Mouse (Mus musculus): ENCODE data around the gene Hist1h3b. TPM values are rescaled to one million over a fixed set of nuclear protein-coding genes. Genes with fewer than 3 reads are reported as not detected.

Hist1h3b gene
- total RNA-seq, 2 experiments from 2014 or later = 221 to 266 TPM

DNA sequence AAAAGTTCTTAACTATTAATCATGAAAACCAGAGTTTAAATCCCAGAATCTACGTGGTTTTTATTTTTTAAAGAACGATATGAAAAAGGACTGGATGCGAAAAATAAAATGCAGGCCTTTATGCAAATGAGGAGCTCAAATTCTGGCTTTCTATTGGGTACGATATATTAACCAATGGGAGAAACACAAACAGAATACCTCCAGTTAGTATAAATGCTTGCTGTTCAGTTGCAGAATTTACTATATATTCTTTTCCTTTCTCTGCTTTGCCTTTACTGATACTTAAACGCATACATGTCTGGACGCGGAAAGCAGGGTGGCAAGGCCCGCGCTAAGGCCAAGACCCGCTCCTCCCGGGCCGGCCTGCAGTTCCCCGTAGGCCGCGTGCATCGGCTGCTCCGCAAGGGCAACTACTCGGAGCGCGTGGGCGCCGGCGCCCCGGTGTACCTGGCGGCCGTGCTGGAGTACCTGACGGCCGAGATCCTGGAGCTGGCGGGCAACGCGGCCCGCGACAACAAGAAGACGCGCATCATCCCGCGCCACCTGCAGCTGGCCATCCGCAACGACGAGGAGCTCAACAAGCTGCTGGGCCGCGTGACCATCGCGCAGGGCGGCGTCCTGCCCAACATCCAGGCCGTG, 1.1 kb upstream of the Hist1h3b start, which contains the start of gene Hist1h2ab:
Hist1h2ab (plus strand) TSS at position 288 of the 639 bp plus-strand sequence.
- intact Hi-C loops (cut with DNase I) = loop anchor here (10.0 kb wide), 1 partner anchor 1996 kb away; the partner anchor contains the start of genes Hist1h2ak, Hist1h2bn and Hist1h4k
- DNase-seq = peak; percentile 59 to 69

GRCm38 (mm10) chr13:23751478-23751956, 550 bp upstream of the Hist1h3b start:
- intact Hi-C loops (cut with DNase I) = loop anchor here (10.0 kb wide), 1 partner anchor 1997 kb away; the partner anchor contains the start of genes Hist1h2ak, Hist1h2bn and Hist1h4k
- DNase-seq = no peak

DNA sequence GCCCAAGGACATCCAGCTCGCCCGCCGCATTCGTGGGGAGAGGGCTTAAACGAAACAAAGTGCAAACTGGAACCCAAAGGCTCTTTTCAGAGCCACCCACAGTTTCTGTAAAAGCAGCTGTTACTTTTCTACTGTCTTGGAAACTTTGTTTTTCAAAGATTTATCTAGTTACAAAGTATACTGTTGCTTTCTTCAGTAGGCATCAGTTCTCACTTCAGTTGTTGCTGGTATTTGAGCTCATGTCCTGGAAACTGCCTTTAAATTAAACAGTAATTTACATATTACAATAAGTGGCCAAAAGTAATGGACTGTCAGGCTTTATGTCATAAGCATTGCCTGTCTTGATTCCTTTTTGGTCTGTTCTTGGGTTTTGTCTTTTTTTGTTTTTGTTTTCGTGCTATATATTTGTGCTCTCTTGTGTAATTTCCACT, 690 bp downstream of the Hist1h3b start:
- no peak for DNase-seq
- intact Hi-C loops (cut with DNase I) = loop anchor here (10.0 kb wide), 1 partner anchor 1998 kb away; the partner anchor contains the start of genes Hist1h2ak, Hist1h2bn and Hist1h4k

DNA sequence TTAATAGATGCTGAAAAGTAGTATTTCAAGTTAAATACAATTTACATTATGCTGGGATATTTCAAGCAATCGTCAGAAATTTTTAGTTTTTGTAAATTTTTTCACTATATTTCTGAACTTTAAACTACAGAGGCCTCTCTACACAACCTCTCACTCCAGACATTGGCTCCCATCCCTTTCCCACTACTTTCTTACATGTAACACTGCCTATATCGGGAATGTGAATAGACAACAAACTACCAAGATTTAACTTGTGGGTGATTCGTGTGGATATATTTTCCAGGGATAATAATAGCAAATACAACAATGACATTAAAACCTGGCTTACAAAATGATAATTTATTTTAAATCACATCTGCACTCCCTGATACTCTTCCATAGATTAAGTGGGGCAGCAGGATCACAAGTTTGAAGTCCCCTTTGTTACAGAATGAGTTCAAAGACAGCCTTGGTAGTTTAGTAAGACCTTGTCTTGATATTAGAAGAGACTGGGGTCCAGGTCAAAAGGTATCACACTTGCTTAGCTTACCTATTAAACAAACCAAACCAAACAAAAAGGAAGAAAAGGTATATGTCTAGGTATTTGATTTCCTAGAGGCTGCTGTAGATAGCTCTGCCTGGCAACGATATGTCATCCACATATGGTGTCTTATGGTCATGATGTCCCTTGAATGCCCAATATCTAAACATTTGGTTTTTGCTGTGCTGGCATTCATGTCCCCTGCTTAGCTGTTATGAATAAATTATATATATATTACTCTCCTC, 1.4 kb downstream of the Hist1h3b start:
- DNase-seq = no peak
- intact Hi-C loops (cut with DNase I) = loop anchor here (10.0 kb wide), 1 partner anchor 1999 kb away; the partner anchor contains the start of genes Hist1h2ak, Hist1h2bn and Hist1h4k

DNA sequence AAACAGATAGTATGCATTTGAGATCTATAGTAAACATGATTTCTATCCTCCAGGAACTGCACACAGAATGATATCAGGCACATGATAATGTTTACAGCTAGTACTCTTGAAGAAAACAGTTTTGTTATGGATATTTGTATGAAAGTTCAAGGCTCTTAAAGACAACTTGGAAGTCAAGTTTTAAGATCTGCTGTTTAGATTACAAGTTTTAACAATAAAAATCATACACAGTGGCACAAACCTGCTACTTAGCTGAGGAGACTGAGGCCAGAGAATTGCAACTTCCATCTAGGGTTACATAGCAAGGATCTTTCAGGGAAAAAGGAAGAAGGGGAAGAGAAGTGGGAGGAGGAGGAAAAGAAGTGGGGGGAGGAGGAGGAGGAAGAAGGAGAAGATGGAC, 2.9 kb downstream of the Hist1h3b start:
- intact Hi-C loops (cut with DNase I) = loop anchor here (5.0 to 10.0 kb wide), 2 partner anchors 1718 to 2000 kb away; partner anchors contain the start of genes Hist1h2ah, Hist1h2ak, Hist1h2bk and Hist1h2bn
- no peak for DNase-seq

- DNase-seq = peak; percentile 88 to 89
- intact Hi-C loops (cut with DNase I) = loop anchor here (5.0 to 10.0 kb wide), 2 partner anchors 1719 to 2002 kb away; partner anchors contain the start of genes Hist1h2ah, Hist1h2ak, Hist1h2bk and Hist1h2bn
These were observed 4.7 kb downstream of the Hist1h3b start, which contains the start of gene Hist1h4b for GRCm38 (mm10) chr13:23756790-23757189. Gene Hist1h4b, plus strand, starts transcription at chr13:23757013.

- no peak for DNase-seq
- intact Hi-C loops (cut with DNase I) = loop anchor here (5.0 to 10.0 kb wide), 2 partner anchors 1720 to 2002 kb away; partner anchors contain the start of genes Hist1h2ah, Hist1h2ak, Hist1h2bk and Hist1h2bn
These were observed 5.2 kb downstream of the Hist1h3b start for GRCm38 (mm10) chr13:23757211-23757773.

- intact Hi-C loops (cut with DNase I) = loop anchor here (5.0 to 10.0 kb wide), 2 partner anchors 1721 to 2003 kb away; partner anchors contain the start of genes Hist1h2ah, Hist1h2ak, Hist1h2bk and Hist1h2bn
- DNase-seq = no peak
These were observed 5.9 kb downstream of the Hist1h3b start for GRCm38 (mm10) chr13:23757921-23758320.

- DNase-seq = no peak
- intact Hi-C loops (cut with DNase I) = loop anchor here (5.0 to 10.0 kb wide), 2 partner anchors 1722 to 2005 kb away; partner anchors contain the start of genes Hist1h2ah, Hist1h2ak, Hist1h2bk and Hist1h2bn
These were observed 7.2 kb downstream of the Hist1h3b start for GRCm38 (mm10) chr13:23759251-23759771.

GRCm38 (mm10) chr13:23759916-23760239, 7.8 kb downstream of the Hist1h3b start:
- no peak for DNase-seq
- intact Hi-C loops (cut with DNase I) = loop anchor here (5.0 to 10.0 kb wide), 3 partner anchors 1708 to 2005 kb away; partner anchors contain the start of genes Hist1h2ah, Hist1h2ak, Hist1h2bk and Hist1h2bn

DNA sequence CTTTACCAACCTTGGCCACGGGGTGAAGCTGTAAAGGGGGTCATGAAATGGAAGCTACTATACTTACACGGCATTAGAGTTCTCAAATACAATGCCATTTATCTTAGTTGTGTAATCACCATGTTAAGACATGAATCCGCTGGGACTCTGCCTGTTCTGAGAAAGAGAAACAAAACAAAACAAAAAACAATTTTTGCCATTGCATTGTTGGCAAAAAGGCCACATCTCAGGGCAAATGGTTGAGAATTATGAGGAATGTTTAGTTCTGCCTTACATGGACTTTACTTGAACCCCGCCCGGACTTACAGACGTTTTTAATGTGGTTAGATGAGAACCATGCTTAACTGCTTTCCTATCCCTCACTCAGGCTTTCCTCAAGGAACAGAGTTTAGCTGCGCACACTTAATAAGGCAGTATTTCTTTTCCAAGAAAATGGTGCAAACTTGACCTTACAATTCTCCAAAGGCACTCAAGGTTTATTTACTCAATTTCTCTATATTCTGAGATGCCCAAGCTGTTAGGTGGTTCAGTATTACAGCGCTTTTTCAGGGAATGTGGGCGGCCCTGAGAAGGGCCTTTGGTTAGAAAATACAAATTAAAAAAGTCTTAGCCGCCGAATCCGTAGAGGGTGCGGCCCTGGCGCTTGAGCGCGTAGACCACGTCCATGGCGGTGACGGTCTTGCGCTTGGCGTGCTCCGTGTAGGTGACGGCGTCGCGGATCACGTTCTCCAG, 8.3 kb downstream of the Hist1h3b start:
- no peak for DNase-seq
- intact Hi-C loops (cut with DNase I) = loop anchor here (5.0 kb wide), 1 partner anchor 1708 kb away; no protein-coding TSS in a partner anchor

DNA sequence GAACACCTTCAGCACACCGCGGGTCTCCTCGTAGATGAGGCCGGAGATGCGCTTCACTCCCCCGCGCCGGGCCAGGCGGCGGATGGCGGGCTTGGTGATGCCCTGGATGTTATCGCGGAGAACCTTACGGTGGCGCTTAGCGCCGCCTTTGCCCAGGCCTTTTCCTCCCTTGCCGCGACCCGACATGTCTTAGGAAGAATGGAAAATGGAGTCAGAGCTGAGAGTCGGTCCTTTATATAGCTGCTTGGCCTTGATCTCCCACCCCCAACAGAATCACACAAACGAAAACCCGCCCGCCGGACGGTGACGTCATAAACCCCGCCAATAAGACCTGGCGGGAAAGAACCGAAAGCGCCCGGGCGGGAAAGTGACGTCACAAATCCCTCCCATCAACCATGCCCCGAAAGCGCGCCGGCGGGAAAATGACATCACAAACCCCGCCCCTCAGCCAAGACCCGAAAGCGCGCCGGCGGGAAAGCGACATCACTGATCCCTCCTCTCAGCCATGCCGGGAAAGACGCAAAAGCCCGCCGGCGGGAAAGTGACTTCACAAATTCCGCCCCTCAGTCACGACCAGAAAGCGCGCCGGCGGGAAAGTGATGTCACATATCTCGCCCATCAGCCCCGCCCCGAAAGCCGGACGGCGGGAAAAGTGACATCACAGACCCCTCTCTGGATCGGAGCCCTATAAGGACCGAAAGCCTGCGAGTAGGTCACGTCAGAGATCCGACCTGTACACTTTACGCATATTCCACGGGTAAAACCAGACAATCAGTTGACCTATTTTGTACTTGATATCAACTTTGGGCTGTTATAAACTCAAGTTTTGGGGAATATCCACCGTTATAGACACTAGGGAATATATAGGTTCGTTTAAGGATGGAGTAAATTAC, 9.2 kb downstream of the Hist1h3b start, which contains the start of gene Hist1h4a:
Hist1h4a (minus strand) TSS at position 259 of the 893 bp plus-strand sequence.
- intact Hi-C loops (cut with DNase I) = loop anchor here (5.0 kb wide), 1 partner anchor 1709 kb away; no protein-coding TSS in a partner anchor
- peak; percentile 98 to 99 for DNase-seq

DNA sequence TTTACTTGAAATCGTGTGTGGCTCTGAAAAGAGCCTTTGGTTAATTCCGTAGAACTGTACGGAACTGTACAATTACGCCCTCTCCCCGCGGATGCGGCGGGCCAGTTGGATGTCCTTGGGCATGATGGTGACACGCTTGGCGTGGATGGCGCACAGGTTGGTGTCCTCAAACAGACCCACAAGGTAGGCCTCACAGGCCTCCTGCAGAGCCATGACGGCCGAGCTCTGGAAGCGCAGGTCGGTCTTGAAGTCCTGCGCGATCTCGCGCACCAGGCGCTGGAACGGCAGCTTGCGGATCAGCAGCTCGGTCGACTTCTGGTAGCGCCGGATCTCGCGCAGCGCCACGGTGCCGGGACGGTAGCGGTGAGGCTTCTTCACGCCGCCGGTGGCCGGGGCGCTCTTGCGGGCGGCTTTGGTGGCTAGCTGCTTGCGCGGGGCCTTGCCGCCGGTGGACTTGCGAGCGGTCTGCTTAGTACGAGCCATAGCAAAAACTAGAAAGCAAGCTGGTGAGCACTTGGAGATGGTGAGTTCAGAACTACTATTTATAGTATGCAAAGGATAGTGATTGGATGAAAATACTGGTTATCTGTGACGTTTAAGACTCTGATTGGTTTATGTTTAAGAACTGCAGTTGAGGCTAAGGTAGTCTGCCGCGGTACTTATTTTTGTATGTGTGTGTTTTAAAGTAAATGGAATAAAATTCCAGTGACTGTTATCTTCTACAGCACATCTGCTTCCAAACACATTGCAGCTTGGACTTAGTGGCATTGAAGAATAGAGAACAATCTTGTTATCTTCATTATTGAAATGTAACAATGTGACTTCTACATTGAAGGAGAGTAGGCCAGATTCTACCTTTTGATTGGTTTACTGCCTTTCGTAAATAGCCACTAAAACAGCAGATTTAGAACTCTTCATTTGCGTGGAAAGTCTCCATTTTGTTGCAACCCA, 10.1 kb downstream of the Hist1h3b start, which contains the start of gene Hist1h3a:
Hist1h3a (minus strand) TSS at position 516 of the 951 bp plus-strand sequence.
- intact Hi-C loops (cut with DNase I) = loop anchor here (5.0 kb wide), 1 partner anchor 1710 kb away; no protein-coding TSS in a partner anchor

GRCm38 (mm10) chr13:23763242-23763585, 11.1 kb downstream of the Hist1h3b start:
- no peak for DNase-seq
- intact Hi-C loops (cut with DNase I) = loop anchor here (5.0 kb wide), 1 partner anchor 1711 kb away; no protein-coding TSS in a partner anchor

More for the DNA sequence above, 10.1 kb downstream of the Hist1h3b start, which contains the start of gene Hist1h3a:
- peak; percentile 70 to 80 for DNase-seq

DNA sequence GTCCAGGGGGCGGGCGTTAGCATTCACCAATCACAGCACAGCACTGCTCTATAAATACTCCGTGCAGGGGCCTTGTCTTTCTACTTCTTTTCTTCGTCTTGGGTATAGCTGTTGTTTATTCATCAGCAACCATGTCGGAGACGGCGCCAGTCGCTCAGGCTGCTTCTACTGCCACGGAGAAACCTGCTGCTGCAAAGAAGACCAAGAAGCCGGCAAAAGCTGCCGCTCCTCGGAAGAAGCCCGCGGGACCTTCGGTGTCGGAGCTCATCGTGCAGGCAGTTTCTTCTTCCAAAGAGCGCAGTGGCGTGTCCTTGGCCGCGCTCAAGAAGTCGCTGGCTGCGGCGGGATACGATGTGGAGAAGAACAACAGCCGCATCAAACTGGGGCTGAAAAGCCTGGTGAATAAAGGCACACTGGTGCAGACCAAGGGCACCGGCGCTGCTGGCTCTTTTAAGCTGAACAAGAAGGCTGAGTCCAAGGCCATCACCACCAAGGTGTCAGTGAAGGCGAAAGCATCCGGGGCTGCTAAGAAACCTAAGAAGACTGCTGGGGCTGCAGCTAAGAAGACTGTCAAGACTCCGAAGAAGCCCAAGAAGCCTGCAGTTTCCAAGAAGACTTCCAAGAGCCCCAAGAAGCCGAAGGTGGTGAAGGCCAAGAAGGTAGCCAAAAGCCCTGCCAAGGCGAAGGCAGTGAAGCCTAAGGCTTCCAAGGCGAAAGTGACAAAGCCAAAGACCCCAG, 11.7 kb downstream of the Hist1h3b start, which contains the start of gene Hist1h1a:
Hist1h1a (plus strand) TSS at position 81 of the 738 bp plus-strand sequence.
- intact Hi-C loops (cut with DNase I) = loop anchor here (5.0 kb wide), 1 partner anchor 1711 kb away; no protein-coding TSS in a partner anchor

More for the DNA sequence above, 11.7 kb downstream of the Hist1h3b start, which contains the start of gene Hist1h1a:
- peak; percentile 87 to 89 for DNase-seq

All from heart, postnatal 10 days (tissue).